Mouse (Mus musculus) stomach, embryonic 16.5 days (tissue): ENCODE measurements around the gene Arhgef28. TPM values are rescaled to one million over a fixed set of nuclear protein-coding genes. Genes with fewer than 3 reads are reported as not detected.
A peak's percentile ranks its signal among the peaks of the same experiment; 100 is the strongest.

ENCODE experiments used
- ATAC-seq: fragments of 200-750 bp; cut with Nextera tagmentation; 2 replicates; pipeline ENCODE4 v1.8.0; 2017; ENCODE audit warnings: moderate number of reproducible peaks, moderate TSS enrichment; ENCODE audit not compliant: insufficient read depth, low FRiP score
- H3K27ac ChIP-seq: fragments of 300-500 bp; sonication (generic); 2 replicates; pipeline ENCODE4 v1.5.1; 2014; ENCODE audit warnings: low read length
- H3K27me3 ChIP-seq: fragments of 300-500 bp; sonication (generic); 2 replicates; pipeline ENCODE4 v1.6.1; 2014; ENCODE audit warnings: low read length, control low read depth, mixed read lengths; ENCODE audit not compliant: control insufficient read depth, insufficient read depth
- H3K36me3 ChIP-seq: fragments of 300-500 bp; sonication (generic); 2 replicates; pipeline ENCODE4 v1.6.1; 2014; ENCODE audit warnings: low read length; ENCODE audit not compliant: control insufficient read depth, insufficient read depth
- H3K4me1 ChIP-seq: fragments of 300-500 bp; sonication (generic); 2 replicates; pipeline ENCODE4 v1.6.1; 2014; ENCODE audit warnings: low read length, control low read depth, mixed read lengths; ENCODE audit not compliant: control insufficient read depth, insufficient read depth
- H3K4me2 ChIP-seq: fragments of 300-500 bp; sonication (generic); 2 replicates; pipeline ENCODE4 v1.6.1; 2014; ENCODE audit warnings: low read depth, low read length, mixed read lengths
- H3K4me3 ChIP-seq: fragments of 300-500 bp; sonication (generic); replicated peaks from 2 replicates; pipeline ENCODE4 v1.5.1; 2014; ENCODE audit warnings: mild to moderate bottlenecking, low read length
- H3K9ac ChIP-seq: fragments of 300-500 bp; sonication (generic); 2 replicates; pipeline ENCODE4 v1.6.1; 2014; ENCODE audit warnings: low read length
- H3K9me3 ChIP-seq: fragments of 300-500 bp; sonication (generic); replicated peaks from 2 replicates; pipeline ENCODE4 v1.6.1; 2016; ENCODE audit warnings: low read length, control low read depth; ENCODE audit not compliant: control insufficient read depth
- WGBS: fragments of 180-500 bp; shearing (Covaris S2); extraction: QIAGEN DNeasy Blood & Tissue Kit; methylation state at CpG from one replicate; pipeline ENCODE4 v1.1.7; 2014; 5-methylcytosine and 5-hydroxymethylcytosine counted together
- polyA plus RNA-seq: library from polyadenylated mRNA; unstranded; fragments of >200 nt; fragmentation: Nextera tagmentation; extraction: Ambion mirVana; gene quantifications from 2 replicates; pipeline ENCODE4 v1.2.1, GENCODE M21; 2015

The Arhgef28 gene
- polyA plus RNA-seq, 1 experiment from 2014 or later = 26.6 TPM

GRCm38 (mm10) chr13:97876031-97876430 is 330.2 kb downstream of the Arhgef28 start:
- Histone ChIP-seq H3K4me1 (no peaks in the 10 kb centered on the region), H3K36me3 (no peaks in the 10 kb centered on the region), H3K27ac (no peak overlapping the region), H3K4me3 (no peak overlapping the region), H3K9me3 (no peaks in the 10 kb centered on the region), H3K9ac (no peak overlapping the region), H3K27me3 (no peaks in the 10 kb centered on the region), H3K4me2 (no peak overlapping the region)
- no peak for ATAC-seq
- 50% methylated on average over 6 of the region's 6 CpGs for WGBS

- 74% methylated on average over 12 of the region's 12 CpGs for WGBS
- Histone ChIP-seq H3K27me3 (no peaks in the 10 kb centered on the region), H3K9me3 (no peaks in the 10 kb centered on the region), H3K4me2 (no peak overlapping the region), H3K4me3 (no peak overlapping the region), H3K9ac (no peak overlapping the region), H3K36me3 (no peaks in the 10 kb centered on the region), H3K4me1 (0 out of 2 replicates have a peak, but pooled peaks cover 3% of the 10 kb centered on the region), H3K27ac (no peak overlapping the region)
- ATAC-seq = no peak
Observed at GRCm38 (mm10) chr13:97869428-97869827, 336.8 kb downstream of the Arhgef28 start.

DNA sequence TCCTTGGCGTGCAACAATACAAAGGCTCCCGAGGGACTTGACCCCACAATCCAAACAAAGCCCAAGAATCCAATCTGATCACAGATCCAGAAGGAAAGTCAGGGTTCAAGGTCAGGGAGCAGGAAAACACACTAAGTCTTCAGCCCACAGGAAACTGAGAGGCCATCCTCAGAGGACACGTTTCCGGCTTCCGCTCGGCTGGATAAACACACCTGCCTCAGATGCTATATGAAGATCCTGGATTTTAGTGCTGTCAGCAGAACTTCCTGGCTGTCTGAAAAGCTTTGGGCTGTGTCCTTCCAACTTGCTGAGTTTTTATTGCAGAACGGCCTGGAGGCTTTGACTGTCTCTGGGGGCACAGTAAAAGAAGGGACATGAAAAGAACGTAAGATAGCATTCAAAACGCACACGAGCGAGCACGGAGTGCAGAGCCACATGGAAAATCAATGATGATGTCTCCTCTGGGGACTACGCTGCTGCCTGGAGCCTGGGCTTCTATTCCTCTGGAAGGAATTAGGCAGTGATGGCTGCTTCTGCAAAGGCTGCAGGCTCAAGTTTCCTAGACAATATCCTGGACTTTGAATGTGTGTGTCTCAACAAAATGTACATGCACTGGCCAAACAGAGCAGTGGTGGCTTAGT is 338.8 kb downstream of the Arhgef28 start:
- H3K4me3 ChIP-seq = no peak overlapping the region
- H3K9me3 ChIP-seq = no peaks in the 10 kb centered on the region
- H3K36me3 ChIP-seq = no peaks in the 10 kb centered on the region
- H3K27me3 ChIP-seq = no peaks in the 10 kb centered on the region
- H3K4me2 ChIP-seq = no peak overlapping the region
- H3K4me1 ChIP-seq = 0 out of 2 replicates have a peak, but pooled peaks cover 3% of the 10 kb centered on the region
- ATAC-seq = no peak
- 53% methylated on average over 13 of the region's 13 CpGs for WGBS
- H3K27ac ChIP-seq = no peak overlapping the region
- H3K9ac ChIP-seq = no peak overlapping the region

DNA sequence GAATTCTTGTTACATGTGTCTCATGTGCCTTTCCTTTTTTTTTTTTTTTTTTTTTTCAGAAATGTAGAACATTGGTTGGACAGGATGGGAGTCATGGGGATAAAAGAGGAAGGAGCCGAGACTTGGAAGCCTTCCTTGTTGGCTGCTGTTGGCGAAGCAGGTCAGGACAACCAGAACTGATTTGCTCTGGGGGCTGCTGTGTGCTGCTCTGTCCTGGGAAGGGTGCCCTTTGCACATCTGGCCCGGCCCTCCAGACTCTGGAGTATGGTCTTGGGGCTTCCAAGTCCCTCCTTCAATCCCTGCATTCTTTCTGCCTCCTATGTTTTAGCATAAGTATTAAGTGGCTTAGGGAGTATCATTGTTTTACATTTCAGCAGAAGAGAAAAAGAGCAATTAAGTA is 347.2 kb downstream of the Arhgef28 start:
- Histone ChIP-seq H3K36me3 (no peaks in the 10 kb centered on the region), H3K4me3 (no peak overlapping the region), H3K9me3 (no peaks in the 10 kb centered on the region), H3K4me2 (no peak overlapping the region), H3K27ac (no peak overlapping the region), H3K4me1 (peaks cover 4% of the 10 kb centered on the region; the same call in 1 of the 2 replicates), H3K9ac (no peak overlapping the region), H3K27me3 (no peaks in the 10 kb centered on the region)
- ATAC-seq = no peak
- WGBS = 70% methylated on average over 3 of the region's 3 CpGs

GRCm38 (mm10) chr13:97857860-97858259 is 348.4 kb downstream of the Arhgef28 start:
- H3K9ac ChIP-seq = no peak overlapping the region
- no peak for ATAC-seq
- no peaks in the 10 kb centered on the region for H3K9me3 ChIP-seq
- H3K27ac ChIP-seq = no peak overlapping the region
- H3K36me3 ChIP-seq = no peaks in the 10 kb centered on the region
- WGBS = 61% methylated on average over 6 of the region's 6 CpGs
- no peaks in the 10 kb centered on the region for H3K27me3 ChIP-seq
- H3K4me1 ChIP-seq = peaks cover 4% of the 10 kb centered on the region; the same call in 1 of the 2 replicates
- H3K4me3 ChIP-seq = no peak overlapping the region
- no peak overlapping the region for H3K4me2 ChIP-seq

DNA sequence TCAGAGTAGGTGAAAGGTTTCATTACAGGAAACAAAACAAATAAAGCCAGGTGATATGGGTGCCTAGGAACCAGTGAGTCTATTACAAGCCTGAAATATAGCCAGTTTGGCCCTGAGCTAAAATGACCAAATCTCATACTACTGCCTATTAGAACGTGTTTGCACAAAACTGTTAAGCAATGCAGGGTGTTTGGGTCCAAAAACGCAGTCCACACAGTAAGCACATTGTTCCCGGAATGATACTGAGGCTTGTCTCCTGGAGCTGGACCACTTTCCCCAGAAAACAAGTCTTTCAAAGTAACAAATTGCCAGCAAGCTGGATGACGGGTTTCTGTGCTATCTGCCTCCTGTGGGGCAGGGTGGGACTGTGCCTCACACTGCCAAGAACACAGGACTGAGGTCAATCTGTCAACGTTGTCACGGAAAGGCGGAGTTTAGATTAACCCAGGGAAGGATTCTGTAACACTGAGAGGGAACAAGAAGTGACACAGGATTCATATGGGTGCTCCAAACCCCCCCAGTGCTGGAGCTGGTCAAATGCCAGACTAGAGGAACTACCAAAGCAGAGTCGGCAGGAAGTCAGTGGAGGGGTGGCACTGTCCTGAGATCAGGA is 352.8 kb downstream of the Arhgef28 start:
- H3K4me1 ChIP-seq = peaks cover 4% of the 10 kb centered on the region; the same call in 1 of the 2 replicates
- no peaks in the 10 kb centered on the region for H3K27me3 ChIP-seq
- 40% methylated on average over 8 of the region's 8 CpGs for WGBS
- no peak overlapping the region for H3K4me2 ChIP-seq
- ATAC-seq = peak; percentile 40
- H3K36me3 ChIP-seq = no peaks in the 10 kb centered on the region
- no peak overlapping the region for H3K9ac ChIP-seq
- H3K27ac ChIP-seq = no peak overlapping the region
- no peaks in the 10 kb centered on the region for H3K9me3 ChIP-seq
- H3K4me3 ChIP-seq = no peak overlapping the region

Other genes starting within 250 kb of the Arhgef28 start
- gene Utp15, start 56.6 kb upstream of the Arhgef28 start, polyA plus RNA-seq = 27.8 and 30.0 TPM in 2 replicates
- 17.8 and 20.6 TPM in 2 replicates for gene Ankra2, start 56.6 kb upstream of the Arhgef28 start, polyA plus RNA-seq
- gene Gm21976, start 73.4 kb upstream of the Arhgef28 start, polyA plus RNA-seq = not detected in 2 replicates
- gene Btf3, start 110.6 kb upstream of the Arhgef28 start, polyA plus RNA-seq = 531 and 636 TPM in 2 replicates
- gene Foxd1, start 147.8 kb upstream of the Arhgef28 start, polyA plus RNA-seq = 0.04 TPM in 1 of 2 replicates, not detected in the other